ENCODE assay signal across 9 mouse cellular contexts in genomic region chr14:105377770-105378169, GRCm38 (mm10).
A peak's percentile ranks its signal among the peaks of the same experiment; 100 is the strongest.
DNase-seq lines count a peak whose midpoint lies in the region; ATAC-seq and TF ChIP-seq lines count a peak whose summit lies in the region.
"Had no signal": no experiment of that assay in that cellular context is flagged by ENCODE, and none has a peak within 500 bp of the region (broad histone marks: within the 10 kb centered on the region; RNA-seq: fewer than 3 reads in every experiment).

No protein-coding gene starts in this region.

- peak; percentile 34 for DNase-seq in lung, postnatal 0 days (ENCODE audit: low spot score)
- DNase-seq in lung, adult 18-20 months = no peak
- peak; percentile 92 for DNase-seq in embryonic facial prominence, embryonic 14.5 days (ENCODE audit: low spot score)
- no peak for DNase-seq in neural tube, embryonic 11.5 days (ENCODE audit: low spot score)
- no peak for DNase-seq in c-Kit-positive CD71-positive TER-119-positive erythroid progenitor cells, embryonic 14.5 days (ENCODE audit: low spot score)
- DNase-seq in thymus, adult 18-20 months = no peak

- peaks cover 5% of the 10 kb centered on the region; the same call in 1 of the 2 replicates for H3K4me1 ChIP-seq in lung, postnatal 0 days (ENCODE audit: insufficient read depth, low read depth, low read length)
- H3K4me1 ChIP-seq in embryonic facial prominence, embryonic 14.5 days (ENCODE audit: control insufficient read depth, insufficient read depth, low read length) = peaks cover 20% of the 10 kb centered on the region
- peaks cover 30% of the 10 kb centered on the region for H3K4me1 ChIP-seq in heart, embryonic 16.5 days (ENCODE audit: control insufficient read depth, insufficient read depth, low read length)
- no peaks in the 10 kb centered on the region; the same call in 1 of the 2 replicates for H3K4me1 ChIP-seq in neural tube, embryonic 11.5 days (ENCODE audit: control insufficient read depth, insufficient read depth, low read length)

- H3K27ac ChIP-seq in lung, postnatal 0 days (ENCODE audit: low read length) = no peak overlapping the region
- H3K27ac ChIP-seq in embryonic facial prominence, embryonic 14.5 days (replicated peaks; ENCODE audit: low read depth, low read length) = peak overlapping the region; percentile 74
- peak overlapping the region; percentile 77 for H3K27ac ChIP-seq in heart, embryonic 16.5 days (ENCODE audit: low read length)
- H3K27ac ChIP-seq in neural tube, embryonic 11.5 days (ENCODE audit: low read depth, low read length) = 0 out of 2 replicates have a peak overlapping the region, but pooled peaks have one; percentile 29

- TF ChIP-seq EP300 in lung, postnatal 0 days (IDR thresholded peaks at IDR 0.05) = no peak

- no peak overlapping the region for H3K4me3 ChIP-seq in lung, postnatal 0 days (ENCODE audit: low read depth, low read length)
- H3K4me3 ChIP-seq in embryonic facial prominence, embryonic 14.5 days (ENCODE audit: low read depth, low read length) = no peak overlapping the region
- no peak overlapping the region for H3K4me3 ChIP-seq in heart, embryonic 16.5 days (ENCODE audit: low read length)
- no peak overlapping the region for H3K4me3 ChIP-seq in neural tube, embryonic 11.5 days (ENCODE audit: low read depth, low read length)

- no peaks in the 10 kb centered on the region for H3K27me3 ChIP-seq in lung, postnatal 0 days (replicated peaks; ENCODE audit: insufficient read depth, low read length)
- H3K27me3 ChIP-seq in embryonic facial prominence, embryonic 14.5 days (replicated peaks; ENCODE audit: control insufficient read depth, insufficient read depth, low read length) = no peaks in the 10 kb centered on the region
- no peaks in the 10 kb centered on the region for H3K27me3 ChIP-seq in heart, embryonic 16.5 days (ENCODE audit: control insufficient read depth, insufficient read depth, low read length)
- H3K27me3 ChIP-seq in neural tube, embryonic 11.5 days (ENCODE audit: control insufficient read depth, insufficient read depth, low read length) = no peaks in the 10 kb centered on the region

- H3K9ac ChIP-seq in lung, postnatal 0 days (replicated peaks; ENCODE audit: low read depth) = no peak overlapping the region
- no peak overlapping the region for H3K9ac ChIP-seq in embryonic facial prominence, embryonic 14.5 days (ENCODE audit: low read depth, low read length)
- H3K9ac ChIP-seq in heart, embryonic 16.5 days (ENCODE audit: low read length) = no peak overlapping the region
- no peak overlapping the region for H3K9ac ChIP-seq in neural tube, embryonic 11.5 days (ENCODE audit: low read length)

- no peak for TF ChIP-seq CTCF in lung, postnatal 0 days (IDR thresholded peaks at IDR 0.05)

- H3K36me3 ChIP-seq in lung, postnatal 0 days (ENCODE audit: insufficient read depth, low read length) = no peaks in the 10 kb centered on the region
- H3K36me3 ChIP-seq in embryonic facial prominence, embryonic 14.5 days (ENCODE audit: control insufficient read depth, insufficient read depth, low read length) = no peaks in the 10 kb centered on the region
- H3K36me3 ChIP-seq in heart, embryonic 16.5 days (ENCODE audit: control insufficient read depth, insufficient read depth) = no peaks in the 10 kb centered on the region
- H3K36me3 ChIP-seq in neural tube, embryonic 11.5 days (ENCODE audit: control insufficient read depth, insufficient read depth, low read length) = no peaks in the 10 kb centered on the region

- WGBS in lung, postnatal 0 days = 19% methylated on average over 5 of the region's 5 CpGs
- 17% methylated on average over 5 of the region's 5 CpGs for WGBS in embryonic facial prominence, embryonic 14.5 days
- WGBS in heart, embryonic 16.5 days = 8% methylated on average over 5 of the region's 5 CpGs
- 36% methylated on average over 5 of the region's 5 CpGs for WGBS in neural tube, embryonic 11.5 days

- H3K9me3 ChIP-seq in lung, postnatal 0 days (ENCODE audit: low read length) = no peaks in the 10 kb centered on the region
- no peaks in the 10 kb centered on the region for H3K9me3 ChIP-seq in embryonic facial prominence, embryonic 14.5 days (ENCODE audit: control insufficient read depth, low read length)
- H3K9me3 ChIP-seq in heart, embryonic 16.5 days (replicated peaks; ENCODE audit: control insufficient read depth, low read length) = no peaks in the 10 kb centered on the region
- H3K9me3 ChIP-seq in neural tube, embryonic 11.5 days (ENCODE audit: control insufficient read depth, low read length) = no peaks in the 10 kb centered on the region

- peak; percentile 57 for ATAC-seq in lung, postnatal 0 days
- peak; percentile 94 for ATAC-seq in embryonic facial prominence, embryonic 14.5 days (ENCODE audit: low read depth)
- peak; percentile 82 for ATAC-seq in heart, embryonic 16.5 days (replicated peaks; ENCODE audit: extremely low read depth, insufficient read depth, low FRiP score)
- ATAC-seq in neural tube, embryonic 11.5 days (ENCODE audit: insufficient read depth, low FRiP score, low TSS enrichment) = no peak
- ATAC-seq: activated CD4-positive, CD25-positive, alpha-beta regulatory T cell, adult 4 months had no signal

- H3K4me2 ChIP-seq in lung, postnatal 0 days (replicated peaks; ENCODE audit: low read depth, low read length) = no peak overlapping the region
- peak overlapping the region; percentile 15; the same call in 1 of the 2 replicates for H3K4me2 ChIP-seq in embryonic facial prominence, embryonic 14.5 days (ENCODE audit: low read depth, low read length)
- no peak overlapping the region for H3K4me2 ChIP-seq in heart, embryonic 16.5 days (ENCODE audit: low read depth, low read length)
- no peak overlapping the region for H3K4me2 ChIP-seq in neural tube, embryonic 11.5 days (ENCODE audit: low read depth)
- H3K4me2 ChIP-seq: midbrain, embryonic 11.5 days had no signal

Comparison
In these comparisons a context has a peak if more than half of its experiments do, and no peak if none do; other contexts are left out.
1. DNase-seq: peak in lung, postnatal 0 days (single experiment) and embryonic facial prominence, embryonic 14.5 days (single experiment); none in lung, adult 18-20 months (0 of 2), neural tube, embryonic 11.5 days (single experiment), c-Kit-positive CD71-positive TER-119-positive erythroid progenitor cells, embryonic 14.5 days (single experiment) and thymus, adult 18-20 months (0 of 2).